Mouse (Mus musculus) regulatory T cell (primary cell): ENCODE data around the gene Nms.

Experiments used
- in situ Hi-C: fragments of 300-600 bp; cut with MboI, MseI; formaldehyde crosslinking; loops from one replicate; pipeline ENCODE4 v1.15.1; 2025; ENCODE audit warnings: high pct_unique_total_duplicates

The Nms gene

GRCm38 (mm10) chr1:38938849-38939248, at the start of gene Nms:
Gene Nms, plus strand, starts transcription at chr1:38939149.
- in situ Hi-C loops: no loop called here

DNA sequence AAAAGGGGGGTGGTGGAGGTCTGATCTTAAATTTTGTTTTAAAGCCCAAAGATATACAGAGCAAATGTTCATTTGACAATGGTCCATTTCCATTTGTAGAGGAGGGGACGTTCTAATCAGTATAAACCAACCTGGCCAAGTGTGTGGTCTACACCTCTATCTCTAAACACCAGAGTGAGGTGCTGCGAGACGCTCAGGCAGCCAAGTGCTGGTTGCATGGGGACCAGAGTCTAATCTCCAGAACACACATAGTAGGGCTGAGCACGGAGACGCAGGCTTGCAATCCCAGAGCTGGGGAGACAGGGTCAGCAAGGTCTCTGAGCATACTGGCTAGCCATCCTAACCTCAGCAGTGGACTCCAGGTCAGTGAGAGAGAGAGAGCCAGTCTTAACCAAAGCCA, 47.5 kb upstream of the Nms start:
- in situ Hi-C loops: no loop called here

GRCm38 (mm10) chr1:38893081-38893480, 45.9 kb upstream of the Nms start:
- in situ Hi-C loops: no loop called here

GRCm38 (mm10) chr1:38897431-38898248, 41.3 kb upstream of the Nms start, which contains the start of gene Chst10:
Gene Chst10, minus strand, starts transcription at chr1:38898161.
- in situ Hi-C loops: no loop called here

DNA sequence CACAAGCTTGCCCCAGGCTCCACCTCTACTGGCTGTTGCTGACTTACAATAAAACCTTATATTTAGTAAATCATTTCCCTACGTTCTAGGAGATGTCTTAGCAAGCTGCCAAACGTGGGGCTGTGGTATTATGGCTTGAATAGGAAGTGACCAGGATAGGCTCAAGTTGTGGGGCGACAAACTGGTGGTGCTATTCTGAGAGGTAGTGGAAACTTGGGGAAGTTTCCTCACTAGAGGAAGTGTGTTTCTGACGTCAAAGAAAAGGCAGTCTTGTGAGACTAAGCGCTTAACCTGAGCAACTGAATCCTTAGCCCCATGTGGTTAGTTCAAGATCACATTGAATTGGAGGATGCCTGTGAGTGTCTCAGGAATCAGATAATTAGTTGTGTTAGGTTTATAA, 36.4 kb upstream of the Nms start:
- in situ Hi-C loops: no loop called here

DNA sequence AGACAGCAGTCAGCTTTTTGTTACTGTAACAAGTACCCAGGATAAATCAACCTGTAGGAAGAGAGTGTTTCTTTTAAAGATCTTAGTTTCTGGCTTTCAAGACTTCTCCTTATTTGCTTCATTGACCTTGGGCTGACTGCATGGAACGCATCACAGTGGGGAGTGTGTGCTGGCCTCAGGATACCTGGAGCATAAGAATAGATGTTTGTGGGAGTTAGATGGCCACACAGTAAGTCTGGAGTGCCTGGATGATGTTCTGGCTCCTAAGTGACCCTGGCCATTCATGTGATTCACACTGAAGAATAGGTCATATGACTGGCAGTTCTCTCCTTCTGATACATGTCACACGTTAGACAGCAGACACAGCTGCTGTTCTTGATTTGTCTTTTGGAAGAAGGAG, 35.0 kb upstream of the Nms start:
- in situ Hi-C loops: no loop called here

DNA sequence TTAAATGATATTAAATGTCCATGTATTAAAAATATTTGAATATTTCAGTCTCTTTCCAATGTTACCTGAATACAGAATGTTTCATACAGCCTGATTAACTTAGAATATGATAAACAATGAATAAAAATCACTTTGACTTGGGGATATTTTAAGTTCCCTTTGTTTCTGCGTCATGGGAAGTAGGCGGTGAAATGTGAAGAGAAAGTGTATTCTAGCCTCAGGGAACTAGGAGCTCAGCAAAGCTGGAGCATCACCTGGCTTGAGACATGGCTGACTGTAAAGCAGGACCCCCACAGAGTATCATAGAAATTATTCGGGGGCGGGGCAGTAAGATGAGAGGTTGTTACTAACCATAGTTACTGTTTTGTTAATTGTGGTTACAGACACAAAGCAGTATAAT, 10.0 kb upstream of the Nms start:
- in situ Hi-C loops: no loop called here

DNA sequence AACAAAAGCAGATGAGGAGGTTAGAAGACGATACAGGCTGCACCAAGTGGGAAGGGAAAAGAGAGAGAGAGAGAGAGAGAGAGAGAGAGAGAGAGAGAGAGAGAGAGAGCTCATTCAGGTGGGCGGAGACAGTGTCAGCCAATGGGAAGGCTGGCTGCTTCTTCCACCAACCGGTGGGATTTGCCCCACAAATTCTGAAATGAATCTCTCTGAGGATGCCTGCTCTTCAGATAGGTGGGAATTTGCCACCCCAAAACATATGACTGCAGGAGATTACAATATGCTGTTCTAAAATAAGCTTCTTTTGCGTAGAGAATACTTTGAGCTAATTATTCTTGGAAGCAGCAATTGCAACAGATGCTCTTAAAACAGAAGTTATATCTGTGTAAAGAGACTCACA, 9.5 kb upstream of the Nms start:
- in situ Hi-C loops: no loop called here

- in situ Hi-C loops: no loop called here
These were observed 8.2 kb upstream of the Nms start for GRCm38 (mm10) chr1:38930767-38931166.

DNA sequence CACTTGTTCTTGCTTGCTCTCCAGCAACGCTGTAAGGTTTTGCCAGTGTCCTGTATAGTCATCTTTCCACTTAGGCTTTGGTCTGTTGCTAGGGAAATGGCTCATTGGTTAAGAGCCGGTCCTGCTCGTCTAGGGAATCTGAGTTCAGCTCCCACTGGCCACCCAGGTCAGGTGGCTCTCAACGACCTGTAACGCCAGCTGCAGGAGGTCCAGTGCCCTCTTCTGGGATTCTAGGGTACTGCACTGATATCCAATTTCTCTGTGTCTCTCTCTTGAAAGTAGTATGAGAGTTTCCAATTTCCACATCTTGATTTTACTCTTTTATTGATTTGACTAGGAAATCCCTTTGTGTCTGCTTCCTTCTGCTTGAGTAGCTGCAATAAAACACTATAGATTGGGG, 4.3 kb upstream of the Nms start:
- in situ Hi-C loops: no loop called here

GRCm38 (mm10) chr1:38936780-38937179, 2.2 kb upstream of the Nms start:
- in situ Hi-C loops: no loop called here

GRCm38 (mm10) chr1:38939608-38940007, 659 bp downstream of the Nms start:
- in situ Hi-C loops: no loop called here

GRCm38 (mm10) chr1:38956457-38956856, 17.5 kb downstream of the Nms start:
- in situ Hi-C loops: no loop called here

- in situ Hi-C loops: no loop called here
These were observed 30.2 kb downstream of the Nms start for GRCm38 (mm10) chr1:38969116-38969515.

DNA sequence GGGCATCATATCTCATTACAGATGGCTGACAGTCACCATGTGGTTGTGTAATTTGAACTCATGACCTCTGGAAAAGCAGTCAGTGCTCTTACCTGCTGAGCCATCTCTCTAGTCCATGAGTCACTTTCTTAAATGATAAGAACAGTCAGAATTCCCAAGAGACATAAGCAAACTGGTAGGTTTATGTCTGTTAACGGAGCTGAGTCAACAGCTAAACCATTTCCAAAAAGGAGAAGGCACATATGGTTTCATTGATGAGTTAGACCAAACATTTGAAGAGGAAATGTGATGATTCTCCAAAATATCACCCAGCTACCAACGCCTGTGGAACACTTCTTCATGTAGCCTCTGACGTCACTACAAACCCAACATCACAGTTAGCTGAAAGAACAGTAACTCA, 32.8 kb downstream of the Nms start:
- in situ Hi-C loops: no loop called here

DNA sequence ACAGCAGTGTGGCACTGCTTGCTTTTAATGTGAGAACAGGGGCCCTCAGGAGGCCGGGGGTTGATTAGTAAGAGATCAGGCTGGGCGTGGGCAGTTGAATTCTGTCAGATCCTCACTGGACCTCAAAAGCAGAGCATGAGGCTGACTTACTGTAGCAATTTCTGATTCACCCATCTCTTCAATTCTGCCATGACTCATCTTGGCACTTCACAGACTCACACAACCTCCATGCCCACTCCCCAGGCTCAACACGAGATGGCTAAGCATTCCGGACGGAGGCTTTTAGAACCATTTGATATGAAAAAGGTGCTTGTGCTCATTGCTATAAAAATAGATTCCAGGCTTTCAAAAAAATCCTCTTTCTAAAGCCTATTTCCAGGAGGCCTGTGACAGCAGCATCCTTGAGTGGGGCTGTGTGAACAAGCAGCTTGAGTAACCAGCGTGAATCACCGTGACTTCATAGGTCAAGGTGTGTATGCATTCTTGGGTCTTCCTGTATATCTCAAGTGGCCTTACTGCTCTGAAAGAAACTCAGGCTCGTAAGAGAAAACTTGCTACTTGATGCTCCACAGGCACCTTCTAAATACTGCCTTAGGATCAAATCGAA, 34.1 kb downstream of the Nms start:
- in situ Hi-C loops: no loop called here

DNA sequence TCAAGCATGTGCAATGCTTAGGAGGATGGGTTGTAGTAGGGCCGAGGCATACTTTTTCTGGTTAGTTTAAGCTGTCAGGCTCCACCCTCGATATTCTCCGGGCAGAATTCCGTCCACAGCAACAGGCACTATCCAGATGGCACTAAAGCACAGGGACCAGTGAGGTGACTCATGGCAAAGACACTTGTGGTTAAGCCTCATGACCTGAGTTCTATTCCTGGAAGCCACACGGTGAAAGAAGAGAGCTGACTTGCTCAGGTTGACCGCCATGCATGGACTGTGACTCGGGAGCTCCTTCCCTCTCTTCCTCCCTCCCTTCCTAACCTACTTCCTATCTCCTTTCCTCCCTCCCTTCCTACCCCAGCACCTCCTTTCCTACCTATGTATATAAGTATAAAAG, 41.0 kb downstream of the Nms start:
- in situ Hi-C loops: no loop called here

DNA sequence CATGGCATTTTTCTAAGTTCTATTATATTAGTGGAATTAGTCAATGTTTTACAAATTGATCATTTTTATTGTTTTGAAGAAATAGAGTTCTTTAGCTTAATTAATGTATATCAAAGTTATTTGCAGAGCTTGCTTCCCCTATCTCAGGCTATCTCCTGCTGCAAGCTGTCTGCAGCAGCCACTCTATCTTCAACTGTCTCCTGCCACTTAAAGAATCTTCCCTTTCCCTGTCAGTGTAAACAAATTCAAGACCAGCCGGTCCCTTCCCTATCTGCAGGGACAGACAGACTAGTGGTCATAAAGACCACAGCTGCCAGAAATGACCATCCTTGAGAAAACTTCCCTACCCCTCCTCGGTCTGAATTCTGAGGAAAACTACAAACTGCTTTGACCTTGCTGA, 44.9 kb downstream of the Nms start:
- in situ Hi-C loops: no loop called here

- in situ Hi-C loops: no loop called here
These were observed 46.4 kb downstream of the Nms start, which contains the start of gene Pdcl3 for GRCm38 (mm10) chr1:38985308-38985707. Gene Pdcl3, plus strand, starts transcription at chr1:38985608.

- in situ Hi-C loops: no loop called here
These were observed 48.3 kb downstream of the Nms start for GRCm38 (mm10) chr1:38987080-38987864.

DNA sequence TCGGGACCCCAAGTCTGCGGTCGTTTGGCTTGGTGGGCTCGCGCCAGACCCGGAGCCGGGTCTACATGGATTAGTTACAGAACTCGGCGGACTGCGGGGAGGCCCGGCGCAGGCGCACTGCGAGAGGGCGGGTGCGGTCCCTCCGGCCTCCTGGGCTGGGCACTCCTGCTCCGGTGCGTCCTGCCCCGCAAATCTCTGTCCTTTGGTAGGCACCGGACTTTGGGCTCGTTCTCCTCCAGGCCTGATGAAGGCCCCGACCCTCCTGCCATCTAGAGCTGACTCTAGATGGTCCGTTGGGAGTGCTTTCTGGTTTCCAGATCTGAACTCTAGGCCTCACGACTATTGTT, 48.9 kb downstream of the Nms start:
- in situ Hi-C loops: no loop called here

DNA sequence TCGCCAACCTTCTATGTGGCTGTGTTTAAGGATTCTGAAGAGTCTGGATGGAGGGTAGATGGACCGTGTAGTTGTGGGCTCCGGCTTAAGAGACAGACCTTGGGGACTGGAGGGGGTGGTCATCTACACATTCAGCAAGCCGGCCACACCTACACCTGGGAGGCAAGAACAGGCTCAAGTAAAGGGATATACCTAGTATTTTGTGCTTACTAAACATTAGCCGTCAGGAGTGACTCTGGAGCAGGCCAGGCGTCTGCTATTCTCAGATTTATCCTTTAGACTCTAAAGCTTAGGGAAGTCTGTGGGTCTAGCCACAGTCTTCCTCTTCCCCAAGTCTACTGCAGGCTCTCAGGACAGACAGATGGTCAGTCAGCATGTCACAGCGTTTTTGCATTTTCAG, 49.4 kb downstream of the Nms start:
- in situ Hi-C loops: no loop called here

DNA sequence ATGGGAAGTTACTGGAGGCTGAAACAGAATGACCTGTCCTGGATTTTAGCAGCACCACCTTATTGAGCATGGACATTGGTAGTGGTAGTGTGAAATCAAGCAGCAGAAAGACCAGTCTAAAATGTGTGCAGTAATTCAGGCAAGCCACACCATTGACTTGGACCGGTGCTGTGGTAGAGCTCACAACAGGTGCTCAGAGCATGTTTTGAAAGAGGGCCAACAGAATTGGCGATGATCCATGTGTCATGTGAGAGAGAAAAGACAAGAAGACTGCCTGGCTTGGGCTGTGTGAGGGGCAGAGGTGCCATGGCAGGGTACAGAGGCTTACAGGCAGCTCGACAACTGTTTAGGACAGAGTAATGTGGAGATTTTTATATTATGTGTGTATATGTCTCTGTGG, 53.4 kb downstream of the Nms start:
- in situ Hi-C loops: no loop called here
